Mouse (Mus musculus) CH12.LX (cell line): Measurements from ENCODE around the gene Onecut3. TPM values are rescaled to one million over a fixed set of nuclear protein-coding genes. Genes with fewer than 3 reads are reported as not detected.
A peak's percentile ranks its signal among the peaks of the same experiment; 100 is the strongest.

ENCODE experiments used
- DNase-seq: peaks from one replicate; pipeline ENCODE4 v3.0.0-alpha.2; 2013; ENCODE audit errors: extremely low read depth
- H3K27ac ChIP-seq: 2 replicates; pipeline ENCODE4 v1.5.1; 2012; ENCODE audit warnings: low read depth, mild to moderate bottlenecking, control low read depth, moderate library complexity; ENCODE audit not compliant: insufficient read depth
- H3K27me3 ChIP-seq: replicated peaks from 2 replicates; pipeline ENCODE3; 2012; ENCODE audit warnings: inconsistent platforms
- H3K36me3 ChIP-seq, 2 experiments: replicated peaks in 1 of 2; 2 replicates each; pipeline versions ENCODE3 to v1.6.1; 2012; ENCODE audit warnings: inconsistent platforms in 1 of 2, low read length in 1 of 2, mild to moderate bottlenecking in 1 of 2, mixed read lengths in 1 of 2, moderate library complexity in 1 of 2; ENCODE audit not compliant: control insufficient read depth in 1 of 2, insufficient read depth in 1 of 2
- H3K4me1 ChIP-seq, 2 experiments: 2 replicates each; pipeline ENCODE4 v1.6.1; 2012; ENCODE audit warnings: inconsistent platforms in 1 of 2, moderate library complexity in 1 of 2; ENCODE audit not compliant: insufficient read depth in 2 of 2, control insufficient read depth in 1 of 2
- H3K4me2 ChIP-seq: 2 replicates; pipeline ENCODE4 v1.6.1; 2012; ENCODE audit warnings: low read depth, mild to moderate bottlenecking, control low read depth; ENCODE audit not compliant: poor library complexity, insufficient read depth, severe bottlenecking
- H3K4me3 ChIP-seq, 3 experiments: fragments of 150-350 bp in 1 of 3; sonication (generic) in 1 of 3; replicated peaks in 1 of 3; 2 replicates each; pipeline versions ENCODE3 to v1.5.1; 2011 to 2012; ENCODE audit warnings: low read depth in 2 of 3, low read length in 2 of 3, mild to moderate bottlenecking in 2 of 3, moderate library complexity in 2 of 3, control low read depth in 1 of 3, improper control_type of control experiment in 1 of 3, inconsistent platforms in 1 of 3, mixed read lengths in 1 of 3; ENCODE audit not compliant: poor library complexity in 1 of 3
- H3K79me2 ChIP-seq: replicated peaks from 2 replicates; pipeline ENCODE4 v1.6.1; 2012; ENCODE audit warnings: mild to moderate bottlenecking, moderate library complexity; ENCODE audit not compliant: control insufficient read depth, poor library complexity, insufficient read depth, severe bottlenecking; ENCODE audit errors: extremely low read depth
- H3K9ac ChIP-seq: 2 replicates; pipeline ENCODE4 v1.6.1; 2012; ENCODE audit warnings: low read depth, mild to moderate bottlenecking, control low read depth, moderate library complexity; ENCODE audit not compliant: insufficient read depth
- H3K9me3 ChIP-seq: replicated peaks from 2 replicates; pipeline ENCODE3; 2012; ENCODE audit warnings: low read length, inconsistent platforms, mixed read lengths
- BHLHE40 ChIP-seq: IDR thresholded peaks from 2 replicates; pipeline ENCODE4 v1.6.1; 2011; ENCODE audit warnings: mild to moderate bottlenecking, low read depth, low read length, improper control_type of control experiment
- CHD1 ChIP-seq: IDR thresholded peaks from 2 replicates; pipeline ENCODE4 v1.6.1; 2012; ENCODE audit warnings: low read depth, low read length, improper control_type of control experiment, inconsistent platforms
- CHD2 ChIP-seq: IDR thresholded peaks from 2 replicates; pipeline ENCODE4 v1.6.1; 2011; ENCODE audit warnings: low read length, improper control_type of control experiment
- CTCF ChIP-seq, 2 experiments: IDR thresholded peaks in 1 of 2; conservative IDR thresholded peaks in 1 of 2; 2 replicates each; pipeline ENCODE4 v1.5.1; 2011 to 2012; ENCODE audit warnings: low read depth in 2 of 2, low read length in 2 of 2, improper control_type of control experiment in 1 of 2, inconsistent platforms in 1 of 2, mild to moderate bottlenecking in 1 of 2, moderate library complexity in 1 of 2
- E2F4 ChIP-seq: IDR thresholded peaks from 2 replicates; pipeline ENCODE4 v1.6.1; 2011; ENCODE audit warnings: low read depth, low read length, improper control_type of control experiment; ENCODE audit not compliant: insufficient replicate concordance
- EP300 ChIP-seq: IDR thresholded peaks from 2 replicates; pipeline ENCODE4 v1.6.1; 2011; ENCODE audit warnings: low read length, improper control_type of control experiment
- ETS1 ChIP-seq: conservative IDR thresholded peaks from 2 replicates; pipeline ENCODE4 v1.6.1; 2012; ENCODE audit warnings: low read depth, mild to moderate bottlenecking, inconsistent platforms, low read length, improper control_type of control experiment, moderate library complexity
- GABPA ChIP-seq: IDR thresholded peaks from 2 replicates; pipeline ENCODE4 v1.6.1; 2012; ENCODE audit warnings: low read depth, low read length, improper control_type of control experiment, inconsistent platforms; ENCODE audit not compliant: insufficient replicate concordance
- HCFC1 ChIP-seq: IDR thresholded peaks from 2 replicates; pipeline ENCODE4 v1.6.1; 2012; ENCODE audit warnings: low read depth, mild to moderate bottlenecking, inconsistent platforms, low read length, improper control_type of control experiment
- IRF4 ChIP-seq: IDR thresholded peaks from 2 replicates; pipeline ENCODE4 v1.6.1; 2014; ENCODE audit warnings: low read depth, mild to moderate bottlenecking, inconsistent platforms, low read length, improper control_type of control experiment
- JUN ChIP-seq: IDR thresholded peaks from 2 replicates; pipeline ENCODE4 v1.6.1; 2011; ENCODE audit warnings: low read depth, mild to moderate bottlenecking, low read length, improper control_type of control experiment, moderate library complexity; ENCODE audit not compliant: insufficient read depth
- KAT2A ChIP-seq: IDR thresholded peaks from 2 replicates; pipeline ENCODE4 v1.6.1; 2012; ENCODE audit warnings: low read length, improper control_type of control experiment, inconsistent platforms; ENCODE audit not compliant: insufficient replicate concordance
- MAFK ChIP-seq: IDR thresholded peaks from 2 replicates; pipeline ENCODE4 v1.6.1; 2011; ENCODE audit warnings: low read length, improper control_type of control experiment; ENCODE audit not compliant: insufficient replicate concordance
- MAX ChIP-seq: IDR thresholded peaks from 2 replicates; pipeline ENCODE4 v1.6.1; 2011; ENCODE audit warnings: low read length, improper control_type of control experiment
- MYC ChIP-seq: IDR thresholded peaks from 2 replicates; pipeline ENCODE4 v1.6.1; 2011; ENCODE audit warnings: low read depth, mild to moderate bottlenecking, improper control_type of control experiment, low read length
- NRF1 ChIP-seq: IDR thresholded peaks from 2 replicates; pipeline ENCODE4 v1.6.1; 2014; ENCODE audit warnings: low read depth, mild to moderate bottlenecking, inconsistent platforms, low read length, improper control_type of control experiment, moderate library complexity
- POLR2A ChIP-seq: IDR thresholded peaks from 2 replicates; pipeline ENCODE4 v1.6.1; 2011; ENCODE audit warnings: low read depth, mild to moderate bottlenecking, improper control_type of control experiment, low read length
- POLR2AphosphoS2 ChIP-seq: IDR thresholded peaks from 2 replicates; pipeline ENCODE4 v1.6.1; 2011; ENCODE audit warnings: low read depth, low read length, improper control_type of control experiment
- RCOR1 ChIP-seq: conservative IDR thresholded peaks from 2 replicates; pipeline ENCODE4 v1.6.1; 2012; ENCODE audit warnings: low read depth, mild to moderate bottlenecking, inconsistent platforms, low read length, improper control_type of control experiment
- SIN3A ChIP-seq: IDR thresholded peaks from 2 replicates; pipeline ENCODE4 v1.6.1; 2012; ENCODE audit warnings: low read length, improper control_type of control experiment, inconsistent platforms
- TBP ChIP-seq: conservative IDR thresholded peaks from 2 replicates; pipeline ENCODE4 v1.6.1; 2011; ENCODE audit warnings: low read depth, low read length, improper control_type of control experiment
- TCF12 ChIP-seq: IDR thresholded peaks from 2 replicates; pipeline ENCODE4 v1.6.1; 2014; ENCODE audit warnings: low read depth, mild to moderate bottlenecking, inconsistent platforms, low read length, improper control_type of control experiment
- USF1 ChIP-seq: IDR thresholded peaks from 2 replicates; pipeline ENCODE4 v1.6.1; 2014; ENCODE audit warnings: low read depth, mild to moderate bottlenecking, inconsistent platforms, low read length, improper control_type of control experiment
- USF2 ChIP-seq: conservative IDR thresholded peaks from 2 replicates; pipeline ENCODE4 v1.6.1; 2011; ENCODE audit warnings: low read depth, low read length, improper control_type of control experiment
- ZC3H11A ChIP-seq: IDR thresholded peaks from 2 replicates; pipeline ENCODE4 v1.6.1; 2012; ENCODE audit warnings: low read depth, mild to moderate bottlenecking, inconsistent platforms, low read length, improper control_type of control experiment
- ZKSCAN1 ChIP-seq: IDR thresholded peaks from 2 replicates; pipeline ENCODE4 v1.6.1; 2012; ENCODE audit warnings: low read depth, inconsistent platforms, low read length, improper control_type of control experiment, borderline replicate concordance
- ZMIZ1 ChIP-seq: IDR thresholded peaks from 2 replicates; pipeline ENCODE4 v1.6.1; 2012; ENCODE audit warnings: low read depth, mild to moderate bottlenecking, inconsistent platforms, low read length, improper control_type of control experiment
- ZNF384 ChIP-seq: IDR thresholded peaks from 2 replicates; pipeline ENCODE4 v1.6.1; 2012; ENCODE audit warnings: low read depth, low read length, improper control_type of control experiment, inconsistent platforms
- dilution Hi-C: fragments of 300-500 bp; cut with MboI; formaldehyde crosslinking; loops from 2 replicates; pipeline ENCODE4 v1.14.3; 2020; ENCODE audit warnings: low sequenced_read_pairs; ENCODE audit not compliant: extremely low pct_unique_long_range_greater_than_20kb, extremely low pct_ligation_motif_present
- in situ Hi-C: fragments of 300-500 bp; cut with MboI; formaldehyde crosslinking; loops from 3 replicates; pipeline ENCODE4 v1.14.3; 2019; ENCODE audit warnings: low sequenced_read_pairs, low pct_ligation_motif_present, low pct_unique_long_range_greater_than_20kb, mixed read lengths
- polyA plus RNA-seq: library from polyadenylated mRNA; unstranded; fragments of >175 nt; gene quantifications from 2 replicates; pipeline ENCODE4 v1.2.1, GENCODE M21; 2012; ENCODE audit warnings: low read depth; ENCODE audit not compliant: insufficient read length
- total RNA-seq, 2 experiments: library from RNA; depleted of rRNA; stranded (reverse); fragments of 300-350 nt in 1 of 2; fragments of >200 nt in 1 of 2; gene quantifications; 2 replicates each; pipeline ENCODE4 v1.2.3; 2012 to 2014

Onecut3 gene
- total and polyA plus RNA-seq, 3 experiments = not detected

DNA sequence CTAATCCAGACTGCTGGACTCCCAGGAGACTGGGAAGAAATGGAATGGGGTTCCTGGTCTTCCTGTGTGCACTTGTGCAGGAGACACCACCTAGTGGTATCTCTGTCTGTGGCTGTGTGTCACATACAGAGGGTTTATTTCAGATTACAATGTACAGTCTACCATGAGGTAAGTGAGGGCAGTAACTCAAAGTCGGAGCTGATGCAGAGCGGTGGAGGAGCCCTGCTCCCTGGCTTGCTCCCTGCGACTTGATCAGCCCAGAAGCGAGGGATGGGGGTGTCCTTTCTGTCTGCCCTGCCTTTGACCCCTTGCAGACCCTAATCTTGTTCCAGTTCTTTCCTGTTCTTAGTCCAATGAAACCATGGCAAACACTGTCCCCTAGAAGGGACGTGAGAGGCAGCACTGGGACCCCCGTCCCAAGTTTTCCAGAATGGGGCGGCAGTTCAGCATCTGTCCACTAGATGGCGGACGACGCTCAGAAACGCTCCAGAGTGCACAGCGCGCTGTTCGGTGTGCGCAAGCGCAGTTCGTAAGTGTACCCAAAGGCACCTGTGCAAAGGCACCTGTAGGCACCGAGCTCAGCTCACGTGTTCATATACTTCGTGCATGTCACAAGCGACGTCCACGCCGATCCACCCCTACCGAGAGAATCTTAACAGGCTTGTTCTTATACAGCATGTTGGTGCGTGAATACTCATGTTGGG is 48.6 kb upstream of the Onecut3 start (continued):
- peak; percentile 27; the same call in 1 of the 2 replicates for TF ChIP-seq SIN3A
- TF ChIP-seq CHD2 = no peak
- TF ChIP-seq IRF4 = peak; percentile 39; the same call in 1 of the 2 replicates
- no peak for TF ChIP-seq E2F4
- TF ChIP-seq USF2 = no peak
- TF ChIP-seq ZNF384 = no peak
- no peak; the same call in 1 of the 2 replicates for TF ChIP-seq MAX
- no peak for TF ChIP-seq EP300
- 0 out of 2 replicates have a peak, but pooled peaks have one; percentile 3 for TF ChIP-seq USF1
- no peak for TF ChIP-seq TBP
- TF ChIP-seq NRF1 = peak; percentile 85
- peak; percentile 5; the same call in 1 of the 2 replicates for TF ChIP-seq ETS1
- peak; percentile 33; the same call in 1 of the 2 replicates for TF ChIP-seq TCF12
- no peak for TF ChIP-seq CHD1
- TF ChIP-seq CTCF (conservative IDR thresholded peaks at IDR 0.05 in 1 of 2, IDR thresholded peaks at IDR 0.05 in 1 of 2; ENCODE audit: low read depth in 2 of 2, low read length in 2 of 2) = peak; percentile 87 to 96
- TF ChIP-seq HCFC1 = peak; percentile 10; the same call in 1 of the 2 replicates
- TF ChIP-seq MYC = peak; percentile 57
- no peak for TF ChIP-seq ZKSCAN1
- peak; percentile 80 for TF ChIP-seq BHLHE40
- 0 out of 2 replicates have a peak, but pooled peaks have one; percentile 7 for TF ChIP-seq MAFK
- no peak; the same call in 1 of the 2 replicates for TF ChIP-seq RCOR1
- peak; percentile 63 for TF ChIP-seq ZC3H11A
- no peak for TF ChIP-seq GABPA

DNA sequence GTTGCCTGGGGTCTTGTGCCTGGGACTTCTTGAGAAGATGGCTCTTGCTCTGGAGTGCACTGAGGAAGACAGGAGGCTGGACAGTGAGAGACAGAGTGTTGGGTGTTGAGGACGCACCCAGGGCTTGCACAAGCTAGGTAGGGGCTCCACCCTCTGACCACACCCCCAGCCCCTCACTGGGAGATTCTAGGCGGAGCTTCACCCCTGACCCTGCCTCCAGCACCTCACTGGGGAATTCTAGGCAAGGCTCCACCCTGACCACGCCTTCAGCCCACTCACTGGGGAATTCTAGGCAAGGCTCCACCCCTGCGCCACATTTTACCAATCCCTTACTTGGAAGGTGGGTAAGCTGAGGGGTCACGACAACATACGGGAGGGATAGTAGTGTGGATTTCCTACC is 44.0 kb upstream of the Onecut3 start:
- H3K9ac ChIP-seq = no peak overlapping the region
- dilution Hi-C loops = no loop called here
- no peak overlapping the region for H3K27ac ChIP-seq
- peaks cover 5 to 17% of the 10 kb centered on the region in 2 experiments for H3K4me1 ChIP-seq
- H3K36me3 ChIP-seq = no peaks in the 10 kb centered on the region
- no peak overlapping the region for H3K4me3 ChIP-seq
- TF ChIP-seq POLR2A (no peak), POLR2AphosphoS2 (no peak), KAT2A (no peak), ZKSCAN1 (no peak), JUN (no peak), ZMIZ1 (no peak), HCFC1 (no peak), ETS1 (no peak), SIN3A (no peak), TBP (no peak)
- no peak for DNase-seq
- no peaks in the 10 kb centered on the region for H3K79me2 ChIP-seq
- H3K9me3 ChIP-seq = peaks cover 5% of the 10 kb centered on the region
- peaks cover 50% of the 10 kb centered on the region for H3K27me3 ChIP-seq
- no peak overlapping the region for H3K4me2 ChIP-seq
- in situ Hi-C loops = no loop called here
